Mouse (Mus musculus): ENCODE results near the gene Prrx2. TPM values are rescaled to one million over a fixed set of nuclear protein-coding genes. Genes with fewer than 3 reads are reported as not detected.
A peak's percentile ranks its signal among the peaks of the same experiment; 100 is the strongest.

The Prrx2 gene
- total and polyA plus RNA-seq, 2 experiments from 2014 or later, result 5.6 to 6.7 TPM

GRCm38 (mm10) chr2:30875621-30876432 is 41.1 kb downstream of the Prrx2 start:
- Histone ChIP-seq H3K27me3 (ENCODE audit: insufficient read depth, low read length) (no peaks in the 10 kb centered on the region), H3K9me3 (ENCODE audit: low read length) (no peaks in the 10 kb centered on the region), H3K9ac (replicated peaks; ENCODE audit: low read length) (no peak overlapping the region), H3K36me3 (ENCODE audit: insufficient read depth, low read length) (no peaks in the 10 kb centered on the region), H3K4me1 (ENCODE audit: insufficient read depth, low read length) (0 out of 2 replicates have a peak, but pooled peaks cover 3% of the 10 kb centered on the region), H3K4me2 (ENCODE audit: low read depth, low read length) (no peak overlapping the region), H3K27ac (peak overlapping the region; percentile 51; the same call in 1 of the 2 replicates), H3K4me3 (ENCODE audit: low read length) (no peak overlapping the region)
- TF ChIP-seq CTCF (IDR thresholded peaks at IDR 0.05; ENCODE audit: low read depth), result no peak
- WGBS, result 45% methylated on average over 11 of the region's 11 CpGs
- ATAC-seq (no peak), DNase-seq (ENCODE audit: low spot score) (peak; percentile 35)

GRCm38 (mm10) chr2:30879481-30879880 is 44.7 kb downstream of the Prrx2 start:
- H3K9me3 ChIP-seq (ENCODE audit: low read length), result no peaks in the 10 kb centered on the region
- no peak for TF ChIP-seq CTCF (IDR thresholded peaks at IDR 0.05; ENCODE audit: low read depth)
- 0 out of 2 replicates have a peak, but pooled peaks cover 3% of the 10 kb centered on the region for H3K4me1 ChIP-seq (ENCODE audit: insufficient read depth, low read length)
- no peak overlapping the region for H3K4me2 ChIP-seq (ENCODE audit: low read depth, low read length)
- DNase-seq (ENCODE audit: low spot score) (no peak), ATAC-seq (no peak)
- H3K9ac ChIP-seq (replicated peaks; ENCODE audit: low read length), result no peak overlapping the region
- H3K4me3 ChIP-seq (ENCODE audit: low read length), result no peak overlapping the region
- no peaks in the 10 kb centered on the region for H3K36me3 ChIP-seq (ENCODE audit: insufficient read depth, low read length)
- no peaks in the 10 kb centered on the region for H3K27me3 ChIP-seq (ENCODE audit: insufficient read depth, low read length)
- WGBS, result 89% methylated on average over 15 of the region's 15 CpGs
- no peak overlapping the region for H3K27ac ChIP-seq

GRCm38 (mm10) chr2:30881215-30881614 is 46.4 kb downstream of the Prrx2 start:
- H3K27me3 ChIP-seq (ENCODE audit: insufficient read depth, low read length), result no peaks in the 10 kb centered on the region
- H3K27ac ChIP-seq, result no peak overlapping the region
- no peak for TF ChIP-seq CTCF (IDR thresholded peaks at IDR 0.05; ENCODE audit: low read depth)
- H3K9me3 ChIP-seq (ENCODE audit: low read length), result no peaks in the 10 kb centered on the region
- no peaks in the 10 kb centered on the region for H3K4me1 ChIP-seq (ENCODE audit: insufficient read depth, low read length)
- ATAC-seq, result no peak
- no peaks in the 10 kb centered on the region for H3K36me3 ChIP-seq (ENCODE audit: insufficient read depth, low read length)
- no peak for DNase-seq (ENCODE audit: low spot score)
- no peak overlapping the region for H3K4me2 ChIP-seq (ENCODE audit: low read depth, low read length)
- 80% methylated on average over 7 of the region's 7 CpGs for WGBS
- H3K4me3 ChIP-seq (ENCODE audit: low read length), result no peak overlapping the region
- H3K9ac ChIP-seq (replicated peaks; ENCODE audit: low read length), result no peak overlapping the region

GRCm38 (mm10) chr2:30884852-30885373 is 50.1 kb downstream of the Prrx2 start:
- 0 out of 2 replicates have a peak, but pooled peaks have one; percentile 28 for TF ChIP-seq CTCF (IDR thresholded peaks at IDR 0.05; ENCODE audit: low read depth)
- no peaks in the 10 kb centered on the region for H3K9me3 ChIP-seq (ENCODE audit: low read length)
- no peak overlapping the region for H3K27ac ChIP-seq
- ATAC-seq (no peak), DNase-seq (ENCODE audit: low spot score) (no peak)
- H3K27me3 ChIP-seq (ENCODE audit: insufficient read depth, low read length), result no peaks in the 10 kb centered on the region
- no peaks in the 10 kb centered on the region for H3K4me1 ChIP-seq (ENCODE audit: insufficient read depth, low read length)
- no peak overlapping the region for H3K9ac ChIP-seq (replicated peaks; ENCODE audit: low read length)
- WGBS, result 92% methylated on average over 4 of the region's 4 CpGs
- H3K4me2 ChIP-seq (ENCODE audit: low read depth, low read length), result no peak overlapping the region
- no peak overlapping the region for H3K4me3 ChIP-seq (ENCODE audit: low read length)
- H3K36me3 ChIP-seq (ENCODE audit: insufficient read depth, low read length), result no peaks in the 10 kb centered on the region

GRCm38 (mm10) chr2:30885453-30886163 is 50.8 kb downstream of the Prrx2 start:
- no peak overlapping the region for H3K4me3 ChIP-seq (ENCODE audit: low read length)
- H3K27me3 ChIP-seq (ENCODE audit: insufficient read depth, low read length), result no peaks in the 10 kb centered on the region
- no peak overlapping the region for H3K4me2 ChIP-seq (ENCODE audit: low read depth, low read length)
- DNase-seq (ENCODE audit: low spot score), result peak; percentile 81
- ATAC-seq, result peak; percentile 80
- no peak overlapping the region for H3K9ac ChIP-seq (replicated peaks; ENCODE audit: low read length)
- no peaks in the 10 kb centered on the region for H3K4me1 ChIP-seq (ENCODE audit: insufficient read depth, low read length)
- WGBS, result 30% methylated on average over 9 of the region's 9 CpGs
- no peaks in the 10 kb centered on the region for H3K9me3 ChIP-seq (ENCODE audit: low read length)
- peak overlapping the region; percentile 43 for H3K27ac ChIP-seq
- H3K36me3 ChIP-seq (ENCODE audit: insufficient read depth, low read length), result no peaks in the 10 kb centered on the region
- peak; percentile 32; the same call in 1 of the 2 replicates for TF ChIP-seq CTCF (IDR thresholded peaks at IDR 0.05; ENCODE audit: low read depth)

GRCm38 (mm10) chr2:30891002-30891401 is 56.2 kb downstream of the Prrx2 start:
- ATAC-seq, result 0 out of 2 replicates have a peak, but pooled peaks have one; percentile 24

More at GRCm38 (mm10) chr2:30891002-30891401, 56.2 kb downstream of the Prrx2 start:
- Histone ChIP-seq H3K27me3 (ENCODE audit: insufficient read depth, low read length) (no peaks in the 10 kb centered on the region), H3K36me3 (ENCODE audit: insufficient read depth, low read length) (no peaks in the 10 kb centered on the region), H3K9me3 (ENCODE audit: low read length) (no peaks in the 10 kb centered on the region), H3K27ac (no peak overlapping the region), H3K4me3 (ENCODE audit: low read length) (no peak overlapping the region), H3K4me1 (ENCODE audit: insufficient read depth, low read length) (no peaks in the 10 kb centered on the region), H3K9ac (replicated peaks; ENCODE audit: low read length) (no peak overlapping the region), H3K4me2 (ENCODE audit: low read depth, low read length) (no peak overlapping the region)
- peak; percentile 80 for TF ChIP-seq CTCF (IDR thresholded peaks at IDR 0.05; ENCODE audit: low read depth)
- DNase-seq (ENCODE audit: low spot score), result peak; percentile 79
- WGBS, result 3% methylated on average over 3 of the region's 3 CpGs

All from hindbrain, postnatal 0 days (tissue).